Mouse (Mus musculus): ENCODE results near the gene Prrxl1.

DNA sequence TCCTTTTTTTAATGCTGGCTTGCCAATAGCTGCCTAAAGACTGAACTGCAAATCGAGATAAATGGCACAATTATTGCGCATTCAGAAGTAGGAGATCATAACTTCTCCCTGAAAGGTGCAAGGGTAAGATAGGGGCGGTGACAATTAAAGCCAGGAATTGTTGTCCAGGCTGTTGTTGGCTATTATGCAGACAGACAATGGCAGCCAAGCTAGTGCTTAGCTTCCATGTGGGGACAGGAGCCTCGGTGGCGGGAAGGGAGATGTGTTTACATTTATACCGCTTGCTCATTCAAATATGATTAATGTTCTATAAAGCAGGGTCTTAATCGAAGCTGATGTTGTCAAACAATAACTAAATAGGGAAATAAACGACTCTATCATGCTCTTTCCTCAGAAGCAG, 7.1 kb downstream of the Prrxl1 start:
- TF ChIP-seq POLR2A (IDR thresholded peaks at IDR 0.05; ENCODE audit: low read depth, low read length) (no peak), CTCF (IDR thresholded peaks at IDR 0.05; ENCODE audit: borderline replicate concordance, insufficient read depth, low read length) (no peak)
